Mouse (Mus musculus) lung, postnatal 0 days (tissue): ENCODE measurements around the gene Mob1a.

Source experiments
- CTCF ChIP-seq: IDR thresholded peaks from 2 replicates; pipeline ENCODE4 v1.5.1; 2016; ENCODE audit warnings: antibody characterized with exemption, mild to moderate bottlenecking
- EP300 ChIP-seq: IDR thresholded peaks from 2 replicates; pipeline ENCODE4 v1.6.1; 2016; ENCODE audit warnings: antibody characterized with exemption, mild to moderate bottlenecking, control low read depth

DNA sequence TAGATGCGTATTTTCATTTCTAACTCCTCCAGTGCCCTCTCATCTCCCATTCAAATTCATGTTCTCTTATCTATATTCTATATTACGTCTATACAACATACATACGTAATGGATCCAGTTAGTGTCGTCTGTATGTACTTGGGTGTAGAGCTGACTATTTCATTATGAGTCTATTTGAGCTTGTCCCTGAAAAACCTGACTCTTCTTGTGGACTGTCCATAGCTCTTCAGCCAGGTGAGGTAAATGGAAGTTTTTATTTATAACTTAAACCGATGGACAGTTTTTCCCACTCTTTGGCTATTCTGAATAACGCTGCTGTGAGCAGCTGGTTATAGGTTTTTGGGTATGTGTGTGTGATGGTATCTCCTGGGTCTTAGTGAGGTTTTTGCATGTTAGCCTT lies 945 bp downstream of the Mob1a start:
- TF ChIP-seq CTCF (no peak), EP300 (no peak)
